Mouse (Mus musculus) adrenal gland (tissue): ENCODE data around the gene Bzw2.

Source experiments
- intact Hi-C: fragments of 180-260 bp; cut with DNase I; formaldehyde crosslinking; loops from one replicate; pipeline ENCODE4 v1.15.1; 2025

Bzw2 gene

GRCm38 (mm10) chr12:36078101-36078899 lies 79.6 kb downstream of the Bzw2 start:
- intact Hi-C loops, result no loop called here

GRCm38 (mm10) chr12:36072860-36073259 lies 85.0 kb downstream of the Bzw2 start:
- intact Hi-C loops, result no loop called here

- intact Hi-C loops, result no loop called here
Observed at GRCm38 (mm10) chr12:36070231-36070630, 87.6 kb downstream of the Bzw2 start.

GRCm38 (mm10) chr12:36067538-36067937 lies 90.3 kb downstream of the Bzw2 start:
- intact Hi-C loops, result no loop called here

GRCm38 (mm10) chr12:36065911-36066310 lies 92.0 kb downstream of the Bzw2 start:
- intact Hi-C loops, result no loop called here

- intact Hi-C loops, result no loop called here
Observed at GRCm38 (mm10) chr12:36057699-36058098, 100.2 kb downstream of the Bzw2 start.

- intact Hi-C loops, result no loop called here
Observed at GRCm38 (mm10) chr12:36050276-36050675, 107.6 kb downstream of the Bzw2 start.

GRCm38 (mm10) chr12:36047593-36047992 lies 110.3 kb downstream of the Bzw2 start:
- intact Hi-C loops, result no loop called here

GRCm38 (mm10) chr12:36046196-36046595 lies 111.7 kb downstream of the Bzw2 start:
- intact Hi-C loops, result no loop called here

- intact Hi-C loops, result no loop called here
Observed at GRCm38 (mm10) chr12:36044691-36045090, 113.2 kb downstream of the Bzw2 start.

GRCm38 (mm10) chr12:36042348-36042778 lies 115.5 kb downstream of the Bzw2 start, which contains the start of gene Tspan13:
Gene Tspan13, minus strand, starts transcription at chr12:36042500.
- intact Hi-C loops, result no loop called here
